Mouse (Mus musculus): ENCODE measurements around the gene Olfr10. TPM values are rescaled to one million over a fixed set of nuclear protein-coding genes. Genes with fewer than 3 reads are reported as not detected.
"Not testable (repeated sequence)": the region's sequence is repeated elsewhere in the genome, so short reads cannot be mapped to it uniquely, and the experiment has no call there.

Gene Olfr10
- polyA plus RNA-seq, 1 experiment from 2014 or later: not detected

GRCm38 (mm10) chr11:49284982-49285381 lies 19.6 kb upstream of the Olfr10 start, which contains the start of gene Olfr1392:
Gene Olfr1392 (plus strand): TSS chr11:49285282.
- not testable (repeated sequence) for H3K4me3 ChIP-seq (ENCODE audit: low read depth, low read length); H3K4me1 ChIP-seq (ENCODE audit: control insufficient read depth, insufficient read depth, low read length); H3K27ac ChIP-seq (ENCODE audit: low read depth, low read length); H3K9me3 ChIP-seq (replicated peaks; ENCODE audit: control insufficient read depth, low read length); H3K36me3 ChIP-seq (ENCODE audit: control insufficient read depth, insufficient read depth, low read length); ATAC-seq (replicated peaks; ENCODE audit: insufficient number of reproducible peaks, low FRiP score, low TSS enrichment); H3K27me3 ChIP-seq (ENCODE audit: control insufficient read depth, insufficient read depth, low read length); H3K9ac ChIP-seq (ENCODE audit: low read depth, low read length); H3K4me2 ChIP-seq
- WGBS (ENCODE audit: insufficient replicate concordance): 56% methylated on average over 1 of the region's 1 CpGs

DNA sequence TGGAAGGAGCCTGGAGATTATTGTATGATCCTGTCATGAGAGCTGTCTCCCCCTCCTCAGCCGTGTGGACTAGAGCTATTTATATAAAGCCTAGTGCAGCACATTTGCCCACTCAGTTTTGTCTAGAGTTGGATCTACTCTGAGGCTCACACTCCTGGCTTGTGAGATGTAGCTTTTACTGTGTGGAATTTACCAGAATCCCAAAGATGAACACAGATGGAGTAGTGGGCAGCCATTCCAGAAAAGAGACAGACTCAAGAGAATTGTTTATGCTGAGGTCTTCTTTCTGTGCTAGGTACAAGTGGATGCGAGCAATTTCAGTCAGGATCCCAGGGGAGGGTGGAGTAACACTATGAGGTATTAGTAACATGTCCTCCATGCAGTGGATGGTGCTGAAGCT lies 17.3 kb upstream of the Olfr10 start:
- Histone ChIP-seq H3K27ac (ENCODE audit: low read depth, low read length) (no peak overlapping the region), H3K9me3 (replicated peaks; ENCODE audit: control insufficient read depth, low read length) (no peaks in the 10 kb centered on the region), H3K27me3 (ENCODE audit: control insufficient read depth, insufficient read depth, low read length) (no peaks in the 10 kb centered on the region), H3K4me1 (ENCODE audit: control insufficient read depth, insufficient read depth, low read length) (no peaks in the 10 kb centered on the region), H3K36me3 (ENCODE audit: control insufficient read depth, insufficient read depth, low read length) (no peaks in the 10 kb centered on the region), H3K4me3 (ENCODE audit: low read depth, low read length) (no peak overlapping the region), H3K9ac (ENCODE audit: low read depth, low read length) (no peak overlapping the region), H3K4me2 (no peak overlapping the region)
- ATAC-seq (replicated peaks; ENCODE audit: insufficient number of reproducible peaks, low FRiP score, low TSS enrichment): no peak
- WGBS (ENCODE audit: insufficient replicate concordance): 58% methylated on average over 2 of the region's 2 CpGs

DNA sequence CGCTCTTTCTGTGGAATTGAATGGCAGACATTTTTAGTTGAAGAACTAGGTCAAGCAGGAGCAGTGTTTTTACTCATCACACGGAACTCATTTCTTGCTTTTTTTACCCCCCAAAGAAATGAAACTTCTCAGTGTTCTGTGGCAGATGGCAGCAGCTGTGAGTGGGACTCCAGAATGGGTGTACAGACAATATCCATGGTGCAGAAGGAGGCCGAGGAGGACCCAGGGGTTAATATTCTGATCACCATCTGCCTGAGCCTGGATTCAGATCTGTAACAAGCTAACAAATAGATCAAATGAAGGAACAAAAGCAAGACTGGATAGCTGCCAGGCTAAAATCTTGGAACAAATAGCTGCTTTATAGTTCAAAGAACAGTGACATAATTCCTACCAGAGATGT lies 11.8 kb upstream of the Olfr10 start:
- Histone ChIP-seq H3K9me3 (replicated peaks; ENCODE audit: control insufficient read depth, low read length) (no peaks in the 10 kb centered on the region), H3K4me3 (ENCODE audit: low read depth, low read length) (no peak overlapping the region), H3K4me2 (no peak overlapping the region), H3K9ac (ENCODE audit: low read depth, low read length) (no peak overlapping the region), H3K36me3 (ENCODE audit: control insufficient read depth, insufficient read depth, low read length) (no peaks in the 10 kb centered on the region), H3K27me3 (ENCODE audit: control insufficient read depth, insufficient read depth, low read length) (no peaks in the 10 kb centered on the region), H3K4me1 (ENCODE audit: control insufficient read depth, insufficient read depth, low read length) (no peaks in the 10 kb centered on the region), H3K27ac (ENCODE audit: low read depth, low read length) (no peak overlapping the region)
- no peak for ATAC-seq (replicated peaks; ENCODE audit: insufficient number of reproducible peaks, low FRiP score, low TSS enrichment)
- WGBS (ENCODE audit: insufficient replicate concordance): 71% methylated on average over 3 of the region's 3 CpGs

GRCm38 (mm10) chr11:49308547-49308946 lies 4.0 kb downstream of the Olfr10 start:
- H3K4me3 ChIP-seq (ENCODE audit: low read depth, low read length); H3K36me3 ChIP-seq (ENCODE audit: control insufficient read depth, insufficient read depth, low read length); H3K9me3 ChIP-seq (replicated peaks; ENCODE audit: control insufficient read depth, low read length); H3K27me3 ChIP-seq (ENCODE audit: control insufficient read depth, insufficient read depth, low read length); ATAC-seq (replicated peaks; ENCODE audit: insufficient number of reproducible peaks, low FRiP score, low TSS enrichment); H3K4me2 ChIP-seq; H3K9ac ChIP-seq (ENCODE audit: low read depth, low read length); H3K27ac ChIP-seq (ENCODE audit: low read depth, low read length); H3K4me1 ChIP-seq (ENCODE audit: control insufficient read depth, insufficient read depth, low read length): not testable (repeated sequence)
- 73% methylated on average over 5 of the region's 5 CpGs for WGBS (ENCODE audit: insufficient replicate concordance)

GRCm38 (mm10) chr11:49322442-49322841 lies 17.9 kb downstream of the Olfr10 start, which contains the start of gene Olfr1391:
Gene Olfr1391 (plus strand): TSS chr11:49322742.
- H3K4me1 ChIP-seq (ENCODE audit: control insufficient read depth, insufficient read depth, low read length): no peaks in the 10 kb centered on the region
- H3K27ac ChIP-seq (ENCODE audit: low read depth, low read length): no peak within 1 kb of the TSS
- no peaks in the 10 kb centered on the region for H3K36me3 ChIP-seq (ENCODE audit: control insufficient read depth, insufficient read depth, low read length)
- no peaks in the 10 kb centered on the region for H3K27me3 ChIP-seq (ENCODE audit: control insufficient read depth, insufficient read depth, low read length)
- H3K9ac ChIP-seq (ENCODE audit: low read depth, low read length): no peak within 1 kb of the TSS
- H3K9me3 ChIP-seq (replicated peaks; ENCODE audit: control insufficient read depth, low read length): no peaks in the 10 kb centered on the region
- H3K4me2 ChIP-seq: no peak within 1 kb of the TSS
- no peak within 1 kb of the TSS for H3K4me3 ChIP-seq (ENCODE audit: low read depth, low read length)
- 76% methylated on average over 2 of the region's 2 CpGs for WGBS (ENCODE audit: insufficient replicate concordance)
- ATAC-seq (replicated peaks; ENCODE audit: insufficient number of reproducible peaks, low FRiP score, low TSS enrichment): no peak

- Histone ChIP-seq H3K4me2 (no peak overlapping the region), H3K27me3 (ENCODE audit: control insufficient read depth, insufficient read depth, low read length) (no peaks in the 10 kb centered on the region), H3K9ac (ENCODE audit: low read depth, low read length) (no peak overlapping the region), H3K36me3 (ENCODE audit: control insufficient read depth, insufficient read depth, low read length) (no peaks in the 10 kb centered on the region), H3K4me1 (ENCODE audit: control insufficient read depth, insufficient read depth, low read length) (no peaks in the 10 kb centered on the region), H3K4me3 (ENCODE audit: low read depth, low read length) (no peak overlapping the region), H3K9me3 (replicated peaks; ENCODE audit: control insufficient read depth, low read length) (no peaks in the 10 kb centered on the region), H3K27ac (ENCODE audit: low read depth, low read length) (no peak overlapping the region)
- 78% methylated on average over 3 of the region's 3 CpGs for WGBS (ENCODE audit: insufficient replicate concordance)
- no peak for ATAC-seq (replicated peaks; ENCODE audit: insufficient number of reproducible peaks, low FRiP score, low TSS enrichment)
These were observed 22.2 kb downstream of the Olfr10 start for GRCm38 (mm10) chr11:49326726-49327125.

DNA sequence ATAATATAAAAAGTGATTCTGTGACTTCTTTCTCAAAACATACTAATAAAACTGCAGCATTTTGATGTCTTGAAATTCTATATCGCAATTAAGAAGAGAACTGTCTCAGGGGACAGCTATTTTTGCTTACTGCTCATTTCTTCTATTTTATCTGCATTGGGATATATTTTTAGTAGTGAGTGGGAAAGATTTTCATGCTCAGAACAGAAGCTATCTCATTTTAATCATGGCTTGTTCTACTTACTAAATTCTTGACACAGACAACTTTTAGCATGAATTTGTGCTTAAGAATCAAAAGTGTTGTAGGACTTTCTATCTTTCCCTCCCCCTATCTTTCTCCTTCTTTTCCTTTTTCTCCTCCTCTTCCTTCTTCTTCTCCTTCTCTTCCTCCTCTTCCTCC lies 25.1 kb downstream of the Olfr10 start:
- Histone ChIP-seq H3K27me3 (ENCODE audit: control insufficient read depth, insufficient read depth, low read length) (no peaks in the 10 kb centered on the region), H3K4me2 (no peak overlapping the region), H3K27ac (ENCODE audit: low read depth, low read length) (no peak overlapping the region), H3K36me3 (ENCODE audit: control insufficient read depth, insufficient read depth, low read length) (no peaks in the 10 kb centered on the region), H3K4me3 (ENCODE audit: low read depth, low read length) (no peak overlapping the region), H3K9ac (ENCODE audit: low read depth, low read length) (no peak overlapping the region), H3K4me1 (ENCODE audit: control insufficient read depth, insufficient read depth, low read length) (no peaks in the 10 kb centered on the region), H3K9me3 (replicated peaks; ENCODE audit: control insufficient read depth, low read length) (no peaks in the 10 kb centered on the region)
- no peak for ATAC-seq (replicated peaks; ENCODE audit: insufficient number of reproducible peaks, low FRiP score, low TSS enrichment)
- WGBS (ENCODE audit: insufficient replicate concordance): 70% methylated on average over 1 of the region's 1 CpGs

DNA sequence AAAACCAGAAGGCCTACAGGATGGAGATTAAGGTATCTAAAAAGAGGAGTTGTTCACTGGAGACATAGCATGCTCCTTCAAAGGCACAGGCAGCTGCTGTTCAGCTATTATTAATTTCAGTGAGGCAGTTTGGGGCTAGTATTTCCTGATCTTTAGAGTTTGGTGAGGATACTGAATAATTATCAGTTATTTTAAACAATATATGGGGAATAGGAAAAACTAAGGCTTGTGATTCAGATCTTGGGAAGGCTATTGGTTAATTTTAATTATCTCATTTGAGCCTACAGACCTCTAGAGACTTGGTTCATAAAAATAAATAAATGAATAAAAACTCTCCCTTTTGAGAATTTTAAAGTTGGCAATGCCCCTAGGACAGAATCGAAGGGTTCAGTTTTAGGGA lies 30.3 kb downstream of the Olfr10 start, which contains the start of gene Olfr1390:
Gene Olfr1390 (plus strand): TSS at position 301 of the 400 bp plus-strand sequence.
- Histone ChIP-seq H3K4me2 (no peak within 1 kb of the TSS), H3K27me3 (ENCODE audit: control insufficient read depth, insufficient read depth, low read length) (no peaks in the 10 kb centered on the region), H3K4me3 (ENCODE audit: low read depth, low read length) (no peak within 1 kb of the TSS), H3K4me1 (ENCODE audit: control insufficient read depth, insufficient read depth, low read length) (no peaks in the 10 kb centered on the region), H3K36me3 (ENCODE audit: control insufficient read depth, insufficient read depth, low read length) (no peaks in the 10 kb centered on the region), H3K9me3 (replicated peaks; ENCODE audit: control insufficient read depth, low read length) (no peaks in the 10 kb centered on the region), H3K9ac (ENCODE audit: low read depth, low read length) (no peak within 1 kb of the TSS), H3K27ac (ENCODE audit: low read depth, low read length) (no peak within 1 kb of the TSS)
- WGBS (ENCODE audit: insufficient replicate concordance): 77% methylated on average over 1 of the region's 1 CpGs
- no peak for ATAC-seq (replicated peaks; ENCODE audit: insufficient number of reproducible peaks, low FRiP score, low TSS enrichment)

- Histone ChIP-seq H3K4me2 (no peak overlapping the region), H3K9ac (ENCODE audit: low read depth, low read length) (no peak overlapping the region), H3K36me3 (ENCODE audit: control insufficient read depth, insufficient read depth, low read length) (no peaks in the 10 kb centered on the region), H3K4me3 (ENCODE audit: low read depth, low read length) (no peak overlapping the region), H3K4me1 (ENCODE audit: control insufficient read depth, insufficient read depth, low read length) (no peaks in the 10 kb centered on the region), H3K9me3 (replicated peaks; ENCODE audit: control insufficient read depth, low read length) (0 out of 2 replicates have a peak, but pooled peaks cover 2% of the 10 kb centered on the region), H3K27me3 (ENCODE audit: control insufficient read depth, insufficient read depth, low read length) (no peaks in the 10 kb centered on the region), H3K27ac (ENCODE audit: low read depth, low read length) (no peak overlapping the region)
- WGBS (ENCODE audit: insufficient replicate concordance): 62% methylated on average over 4 of the region's 4 CpGs
- ATAC-seq (replicated peaks; ENCODE audit: insufficient number of reproducible peaks, low FRiP score, low TSS enrichment): no peak
These were observed 32.8 kb downstream of the Olfr10 start for GRCm38 (mm10) chr11:49337150-49337832.
